Mouse (Mus musculus): ENCODE measurements at regions not wholly inside any gene's neighbourhood (a gene's known extent, or its start where the extent isn't known, plus 50 kb on each side); places are given as distances from the start of the nearest gene placed in this dataset.

DNA sequence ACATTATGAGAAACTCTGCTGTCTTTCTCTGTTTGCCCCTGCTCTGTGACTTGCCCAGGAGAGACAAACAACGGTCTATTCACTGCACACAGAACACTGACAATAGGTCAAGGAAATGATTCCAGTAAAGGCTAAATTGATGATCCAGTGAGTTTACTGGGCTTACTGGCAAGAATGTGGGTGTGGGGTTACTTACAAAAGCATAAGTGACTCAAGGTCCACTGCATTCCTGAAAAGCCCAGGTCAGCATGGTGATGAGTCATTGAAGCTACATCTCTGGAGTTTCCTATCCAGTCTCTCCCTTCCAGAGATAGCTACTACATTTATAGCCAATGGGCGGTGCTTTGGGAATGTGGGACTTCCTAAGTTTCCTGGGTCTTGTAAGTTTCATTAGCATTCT, 192.8 kb upstream of the Adamts5 start:
- H3K36me3 ChIP-seq (ENCODE audit: control insufficient read depth, insufficient read depth, low read length, poor library complexity, severe bottlenecking) = no peaks in the 10 kb centered on the region
- H3K27me3 ChIP-seq (ENCODE audit: control insufficient read depth, insufficient read depth, low read length, poor library complexity, severe bottlenecking) = no peaks in the 10 kb centered on the region
- no peak for DNase-seq (ENCODE audit: low read depth, low spot score)

- no peak for DNase-seq (ENCODE audit: low read depth, low spot score)
- no peaks in the 10 kb centered on the region for H3K36me3 ChIP-seq (ENCODE audit: control insufficient read depth, insufficient read depth, low read length, poor library complexity, severe bottlenecking)
- no peaks in the 10 kb centered on the region for H3K27me3 ChIP-seq (ENCODE audit: control insufficient read depth, insufficient read depth, low read length, poor library complexity, severe bottlenecking)
Observed at GRCm38 (mm10) chr16:86090175-86090574, 188.5 kb upstream of the Adamts5 start.

GRCm38 (mm10) chr16:86087421-86087820, 185.8 kb upstream of the Adamts5 start:
- Histone ChIP-seq H3K36me3 (ENCODE audit: control insufficient read depth, insufficient read depth, low read length, poor library complexity, severe bottlenecking) (no peaks in the 10 kb centered on the region), H3K27me3 (ENCODE audit: control insufficient read depth, insufficient read depth, low read length, poor library complexity, severe bottlenecking) (no peaks in the 10 kb centered on the region)
- DNase-seq (ENCODE audit: low read depth, low spot score) = no peak

- no peaks in the 10 kb centered on the region for H3K36me3 ChIP-seq (ENCODE audit: control insufficient read depth, insufficient read depth, low read length, poor library complexity, severe bottlenecking)
- no peak for DNase-seq (ENCODE audit: low read depth, low spot score)
- H3K27me3 ChIP-seq (ENCODE audit: control insufficient read depth, insufficient read depth, low read length, poor library complexity, severe bottlenecking) = no peaks in the 10 kb centered on the region
Observed at GRCm38 (mm10) chr16:86067628-86068364, 166.2 kb upstream of the Adamts5 start.

GRCm38 (mm10) chr16:86060087-86060486, 158.5 kb upstream of the Adamts5 start:
- no peaks in the 10 kb centered on the region for H3K36me3 ChIP-seq (ENCODE audit: control insufficient read depth, insufficient read depth, low read length, poor library complexity, severe bottlenecking)
- no peak for DNase-seq (ENCODE audit: low read depth, low spot score)
- no peaks in the 10 kb centered on the region for H3K27me3 ChIP-seq (ENCODE audit: control insufficient read depth, insufficient read depth, low read length, poor library complexity, severe bottlenecking)

DNA sequence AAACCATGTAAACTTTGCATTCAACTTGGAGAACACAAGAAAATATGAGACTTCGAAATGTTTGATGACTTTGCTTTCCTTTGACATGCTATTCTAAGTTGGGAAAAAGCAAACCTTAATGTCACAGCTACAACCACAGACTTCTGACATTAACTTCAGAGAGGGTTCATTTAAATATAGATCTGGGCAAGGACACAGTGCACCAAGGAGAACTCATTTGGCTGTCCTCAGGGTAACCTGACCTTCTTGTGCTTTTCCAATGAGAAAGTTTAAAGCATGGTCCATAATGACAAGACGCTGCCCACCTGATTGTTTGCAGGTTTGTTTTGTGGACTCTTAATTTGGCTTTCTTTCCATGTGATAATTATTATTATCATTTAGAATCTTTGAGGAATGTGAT, 143.1 kb upstream of the Adamts5 start:
- Histone ChIP-seq H3K36me3 (ENCODE audit: control insufficient read depth, insufficient read depth, low read length, poor library complexity, severe bottlenecking) (no peaks in the 10 kb centered on the region), H3K27me3 (ENCODE audit: control insufficient read depth, insufficient read depth, low read length, poor library complexity, severe bottlenecking) (no peaks in the 10 kb centered on the region)
- no peak for DNase-seq (ENCODE audit: low read depth, low spot score)

DNA sequence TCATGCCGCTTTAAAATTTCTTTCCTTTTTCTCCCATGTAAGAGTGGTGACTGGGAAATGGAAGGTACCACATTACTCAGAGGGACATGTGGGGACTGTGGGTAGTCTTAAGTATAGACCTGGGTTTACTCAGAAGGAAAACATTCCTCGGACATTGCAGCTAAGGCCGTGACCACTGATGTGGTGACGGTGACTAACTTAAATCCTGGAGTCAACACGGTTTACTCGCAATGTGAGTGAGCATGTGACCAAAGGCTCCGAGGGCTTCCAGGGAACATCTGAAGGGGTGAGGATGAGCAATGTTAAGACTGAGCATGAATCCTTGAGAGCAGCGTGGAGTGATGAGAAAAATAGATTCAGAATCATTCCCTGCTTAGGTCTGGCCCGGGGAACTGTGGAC, 133.1 kb upstream of the Adamts5 start:
- Histone ChIP-seq H3K36me3 (ENCODE audit: control insufficient read depth, insufficient read depth, low read length, poor library complexity, severe bottlenecking) (no peaks in the 10 kb centered on the region), H3K27me3 (ENCODE audit: control insufficient read depth, insufficient read depth, low read length, poor library complexity, severe bottlenecking) (no peaks in the 10 kb centered on the region)
- no peak for DNase-seq (ENCODE audit: low read depth, low spot score)

DNA sequence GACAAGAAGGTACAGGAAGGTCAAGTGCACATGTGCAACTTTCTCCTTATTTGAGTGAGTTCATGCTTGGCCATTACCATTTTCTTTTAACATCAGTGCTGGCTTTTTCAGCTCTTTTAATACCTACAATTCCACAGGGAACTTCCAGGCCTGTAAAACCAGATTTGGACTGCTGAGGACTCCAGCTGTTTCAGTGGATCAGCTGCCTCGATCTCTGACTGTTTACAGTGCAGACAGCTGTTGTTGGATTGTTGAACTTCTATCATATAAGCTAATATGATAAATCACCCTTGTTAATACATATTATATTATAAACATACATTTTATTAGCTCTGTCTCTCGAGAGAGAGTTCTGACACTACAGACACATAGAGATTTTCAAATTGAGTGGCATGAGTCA, 126.1 kb upstream of the Adamts5 start:
- Histone ChIP-seq H3K36me3 (ENCODE audit: control insufficient read depth, insufficient read depth, low read length, poor library complexity, severe bottlenecking) (no peaks in the 10 kb centered on the region), H3K27me3 (ENCODE audit: control insufficient read depth, insufficient read depth, low read length, poor library complexity, severe bottlenecking) (no peaks in the 10 kb centered on the region)
- no peak for DNase-seq (ENCODE audit: low read depth, low spot score)

GRCm38 (mm10) chr16:86015336-86015735, 113.7 kb upstream of the Adamts5 start:
- no peak for DNase-seq (ENCODE audit: low read depth, low spot score)
- no peaks in the 10 kb centered on the region for H3K27me3 ChIP-seq (ENCODE audit: control insufficient read depth, insufficient read depth, low read length, poor library complexity, severe bottlenecking)
- no peaks in the 10 kb centered on the region for H3K36me3 ChIP-seq (ENCODE audit: control insufficient read depth, insufficient read depth, low read length, poor library complexity, severe bottlenecking)

GRCm38 (mm10) chr16:86011051-86011450, 109.4 kb upstream of the Adamts5 start:
- Histone ChIP-seq H3K36me3 (ENCODE audit: control insufficient read depth, insufficient read depth, low read length, poor library complexity, severe bottlenecking) (no peaks in the 10 kb centered on the region), H3K27me3 (ENCODE audit: control insufficient read depth, insufficient read depth, low read length, poor library complexity, severe bottlenecking) (no peaks in the 10 kb centered on the region)
- DNase-seq (ENCODE audit: low read depth, low spot score) = no peak

DNA sequence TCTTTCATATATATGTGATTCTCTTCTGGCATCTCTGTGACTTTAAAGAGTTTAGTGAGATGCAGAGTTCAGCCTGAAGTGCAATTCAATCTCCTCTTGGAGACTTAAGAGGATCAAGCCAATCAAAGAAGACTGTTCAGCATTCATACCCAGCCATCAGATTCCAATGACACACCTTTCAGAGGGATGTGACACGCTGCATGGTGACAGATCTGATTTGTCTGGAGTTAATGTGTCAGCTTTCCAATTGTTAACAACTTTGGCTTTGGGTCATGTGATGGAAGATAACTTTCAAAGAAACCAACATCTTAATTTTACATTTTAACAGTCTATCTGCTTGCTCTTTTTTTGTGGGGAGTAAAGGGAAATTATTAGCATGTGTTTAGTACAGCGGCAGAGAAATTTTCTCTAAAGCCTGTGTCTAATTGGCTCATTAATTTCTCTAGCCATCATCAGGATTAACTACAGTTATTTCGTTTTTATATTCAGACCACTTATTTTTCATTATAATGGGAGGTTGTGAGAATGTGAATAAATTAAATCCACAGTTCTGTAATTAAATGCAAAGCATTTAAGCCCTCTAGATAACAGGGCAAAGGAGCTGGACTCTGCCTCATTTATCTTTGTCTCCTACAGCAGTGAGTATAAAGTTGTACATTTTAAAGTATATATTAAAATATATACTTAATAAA, 108.2 kb upstream of the Adamts5 start:
- no peak for DNase-seq (ENCODE audit: low read depth, low spot score)
- no peaks in the 10 kb centered on the region for H3K27me3 ChIP-seq (ENCODE audit: control insufficient read depth, insufficient read depth, low read length, poor library complexity, severe bottlenecking)
- no peaks in the 10 kb centered on the region for H3K36me3 ChIP-seq (ENCODE audit: control insufficient read depth, insufficient read depth, low read length, poor library complexity, severe bottlenecking)

- Histone ChIP-seq H3K27me3 (ENCODE audit: control insufficient read depth, insufficient read depth, low read length, poor library complexity, severe bottlenecking) (no peaks in the 10 kb centered on the region), H3K36me3 (ENCODE audit: control insufficient read depth, insufficient read depth, low read length, poor library complexity, severe bottlenecking) (no peaks in the 10 kb centered on the region)
- no peak for DNase-seq (ENCODE audit: low read depth, low spot score)
Observed at GRCm38 (mm10) chr16:86007799-86008198, 106.2 kb upstream of the Adamts5 start.

- DNase-seq (ENCODE audit: low read depth, low spot score) = no peak
- Histone ChIP-seq H3K27me3 (ENCODE audit: control insufficient read depth, insufficient read depth, low read length, poor library complexity, severe bottlenecking) (no peaks in the 10 kb centered on the region), H3K36me3 (ENCODE audit: control insufficient read depth, insufficient read depth, low read length, poor library complexity, severe bottlenecking) (no peaks in the 10 kb centered on the region)
Observed at GRCm38 (mm10) chr16:86000846-86001245, 99.2 kb upstream of the Adamts5 start.

GRCm38 (mm10) chr16:85985841-85986240, 84.2 kb upstream of the Adamts5 start:
- DNase-seq (ENCODE audit: low read depth, low spot score) = no peak
- Histone ChIP-seq H3K36me3 (ENCODE audit: control insufficient read depth, insufficient read depth, low read length, poor library complexity, severe bottlenecking) (no peaks in the 10 kb centered on the region), H3K27me3 (ENCODE audit: control insufficient read depth, insufficient read depth, low read length, poor library complexity, severe bottlenecking) (no peaks in the 10 kb centered on the region)

- no peaks in the 10 kb centered on the region for H3K27me3 ChIP-seq (ENCODE audit: control insufficient read depth, insufficient read depth, low read length, poor library complexity, severe bottlenecking)
Observed at GRCm38 (mm10) chr16:85977102-85977501, 75.5 kb upstream of the Adamts5 start.

More at GRCm38 (mm10) chr16:85977102-85977501, 75.5 kb upstream of the Adamts5 start:
- DNase-seq (ENCODE audit: low read depth, low spot score) = no peak
- no peaks in the 10 kb centered on the region for H3K36me3 ChIP-seq (ENCODE audit: control insufficient read depth, insufficient read depth, low read length, poor library complexity, severe bottlenecking)

Measured in splenic B cell, adult 2 months (primary cell).